Mouse (Mus musculus): ENCODE measurements around the gene Cd300e. TPM values are rescaled to one million over a fixed set of nuclear protein-coding genes. Genes with fewer than 3 reads are reported as not detected.

Cd300e gene
- 1.2 TPM for polyA plus RNA-seq (2017; shearing (Covaris generic))

DNA sequence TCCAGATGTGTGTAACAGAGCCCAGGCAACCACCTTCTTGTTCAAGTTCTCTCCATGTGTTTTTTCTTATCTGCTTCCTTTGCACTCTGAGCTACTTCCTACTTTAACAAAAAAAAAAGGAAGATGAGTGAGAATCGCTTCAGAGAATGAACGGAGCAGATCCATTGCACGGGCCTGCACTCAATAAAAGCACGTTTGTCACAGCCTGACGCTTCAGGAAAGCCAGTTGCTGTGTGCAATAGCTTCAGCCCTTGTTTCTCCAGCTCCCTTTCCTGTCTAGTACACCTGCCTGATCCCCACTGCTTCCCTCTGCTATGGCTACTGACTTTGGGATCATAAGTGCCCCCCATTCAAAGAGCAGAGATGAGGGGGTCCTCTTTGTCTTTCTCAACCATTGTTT is at the start of gene Cd300e:
TSS of gene Cd300e (minus strand) at position 101 of the 400 bp plus-strand sequence.

GRCm38 (mm10) chr11:115091362-115091901 is 29.5 kb upstream of the Cd300e start, which contains the start of gene Rab37:
Rab37 (plus strand) TSS chr11:115091431.

DNA sequence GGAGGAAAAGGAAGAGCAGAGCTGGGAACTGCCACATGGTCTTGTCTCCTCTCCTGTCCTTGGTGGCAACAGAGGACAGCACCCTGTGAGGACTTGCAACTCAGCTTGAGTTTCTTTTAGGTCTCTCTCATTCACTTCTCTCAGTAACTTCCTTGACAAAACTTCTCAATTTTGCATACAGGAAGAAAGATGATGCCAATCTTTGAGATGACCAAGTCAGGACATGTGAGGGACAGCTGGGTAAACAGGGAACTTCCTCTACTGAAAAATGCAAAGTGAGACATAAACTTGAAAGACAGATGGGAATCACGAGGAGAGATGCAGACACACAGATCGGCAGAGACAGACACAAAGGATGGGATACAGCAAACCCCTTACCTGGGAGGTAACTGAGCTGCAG is 13.7 kb downstream of the Cd300e start, which contains the start of gene Cd300ld3:
TSS of gene Cd300ld3 (minus strand) at position 151 of the 400 bp plus-strand sequence.

DNA sequence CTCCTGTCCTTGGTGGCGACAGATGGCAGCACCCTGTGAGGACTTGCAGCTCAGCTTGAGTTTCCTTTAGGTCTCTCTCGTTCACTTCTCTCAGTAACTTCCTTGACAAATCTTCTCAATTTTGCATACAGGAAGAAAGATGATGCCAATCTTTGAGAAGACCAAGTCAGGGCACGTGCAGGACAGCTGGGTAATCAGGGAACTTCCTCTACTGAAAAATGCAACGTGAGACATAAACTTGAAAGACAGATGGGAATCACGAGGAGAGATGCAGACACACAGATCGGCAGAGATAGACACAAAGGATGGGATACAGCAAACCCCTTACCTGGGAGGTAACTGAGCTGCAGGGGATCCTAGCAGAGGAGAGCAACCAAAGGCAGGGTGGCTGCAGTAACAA is 24.3 kb downstream of the Cd300e start, which contains the start of gene Cd300ld5:
TSS of gene Cd300ld5 (minus strand) at position 101 of the 400 bp plus-strand sequence.

DNA sequence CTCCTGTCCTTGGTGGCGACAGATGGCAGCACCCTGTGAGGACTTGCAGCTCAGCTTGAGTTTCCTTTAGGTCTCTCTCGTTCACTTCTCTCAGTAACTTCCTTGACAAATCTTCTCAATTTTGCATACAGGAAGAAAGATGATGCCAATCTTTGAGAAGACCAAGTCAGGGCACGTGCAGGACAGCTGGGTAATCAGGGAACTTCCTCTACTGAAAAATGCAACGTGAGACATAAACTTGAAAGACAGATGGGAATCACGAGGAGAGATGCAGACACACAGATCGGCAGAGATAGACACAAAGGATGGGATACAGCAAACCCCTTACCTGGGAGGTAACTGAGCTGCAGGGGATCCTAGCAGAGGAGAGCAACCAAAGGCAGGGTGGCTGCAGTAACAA is 35.1 kb downstream of the Cd300e start, which contains the start of gene Cd300ld4:
TSS of gene Cd300ld4 (minus strand) at position 101 of the 400 bp plus-strand sequence.

DNA sequence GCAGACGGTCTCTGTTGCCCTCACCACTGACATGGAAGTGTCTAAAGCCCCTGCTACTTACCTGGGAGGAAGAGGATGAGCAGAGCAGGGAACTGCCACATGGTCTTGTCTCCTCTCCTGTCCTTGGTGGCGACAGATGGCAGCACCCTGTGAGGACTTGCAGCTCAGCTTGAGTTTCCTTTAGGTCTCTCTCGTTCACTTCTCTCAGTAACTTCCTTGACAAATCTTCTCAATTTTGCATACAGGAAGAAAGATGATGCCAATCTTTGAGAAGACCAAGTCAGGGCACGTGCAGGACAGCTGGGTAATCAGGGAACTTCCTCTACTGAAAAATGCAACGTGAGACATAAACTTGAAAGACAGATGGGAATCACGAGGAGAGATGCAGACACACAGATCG is 45.9 kb downstream of the Cd300e start, which contains the start of gene Cd300ld2:
TSS of gene Cd300ld2 (minus strand) at position 101 of the 400 bp plus-strand sequence.

Other genes starting within 250 kb of the Cd300e start
- 0.20 TPM for gene Gprc5c, start 211.0 kb downstream of the Cd300e start, polyA plus RNA-seq (2017; shearing (Covaris generic))
- 1.3 TPM for gene Cd300a, start 172.1 kb downstream of the Cd300e start, polyA plus RNA-seq (2017; shearing (Covaris generic))
- gene Cd300lb, start 127.8 kb downstream of the Cd300e start, polyA plus RNA-seq (2017; shearing (Covaris generic)), result 0.32 TPM
- not detected for gene Cd300c, start 93.0 kb downstream of the Cd300e start, polyA plus RNA-seq (2017; shearing (Covaris generic))
- gene Cd300ld, start 72.3 kb downstream of the Cd300e start, polyA plus RNA-seq (2017; shearing (Covaris generic)), result 0.79 TPM
- 1.5 TPM for gene Cd300c2, start 60.3 kb downstream of the Cd300e start, polyA plus RNA-seq (2017; shearing (Covaris generic))
- not detected for gene Cd300ld2, start 46.0 kb downstream of the Cd300e start, polyA plus RNA-seq (2017; shearing (Covaris generic))
- gene Cd300ld4, start 35.2 kb downstream of the Cd300e start, polyA plus RNA-seq (2017; shearing (Covaris generic)), result not detected
- not detected for gene Cd300ld5, start 24.4 kb downstream of the Cd300e start, polyA plus RNA-seq (2017; shearing (Covaris generic))
- gene Cd300ld3, start 13.8 kb downstream of the Cd300e start, polyA plus RNA-seq (2017; shearing (Covaris generic)), result not detected
- 248 TPM for gene Rab37, start 29.3 kb upstream of the Cd300e start, polyA plus RNA-seq (2017; shearing (Covaris generic))
- 2.1 TPM for gene Cd300lf, start 71.8 kb upstream of the Cd300e start, polyA plus RNA-seq (2017; shearing (Covaris generic))
- gene Slc9a3r1, start 101.2 kb upstream of the Cd300e start, polyA plus RNA-seq (2017; shearing (Covaris generic)), result 595 TPM
- 18.1 TPM for gene Tmem104, start 125.3 kb upstream of the Cd300e start, polyA plus RNA-seq (2017; shearing (Covaris generic))
- gene Nat9, start 125.7 kb upstream of the Cd300e start, polyA plus RNA-seq (2017; shearing (Covaris generic)), result 15.8 TPM
- not detected for gene Grin2c, start 205.1 kb upstream of the Cd300e start, polyA plus RNA-seq (2017; shearing (Covaris generic))
- 39.5 TPM for gene Fdxr, start 214.9 kb upstream of the Cd300e start, polyA plus RNA-seq (2017; shearing (Covaris generic))
- gene Fads6, start 235.5 kb upstream of the Cd300e start, polyA plus RNA-seq (2017; shearing (Covaris generic)), result 1.1 TPM
- not detected for gene Otop2, start 245.0 kb upstream of the Cd300e start, polyA plus RNA-seq (2017; shearing (Covaris generic))